Mouse (Mus musculus): ENCODE measurements around the gene She. TPM values are rescaled to one million over a fixed set of nuclear protein-coding genes. Genes with fewer than 3 reads are reported as not detected.

The She gene
- polyA plus RNA-seq, 1 experiment from 2014 or later: 1.1 TPM

DNA sequence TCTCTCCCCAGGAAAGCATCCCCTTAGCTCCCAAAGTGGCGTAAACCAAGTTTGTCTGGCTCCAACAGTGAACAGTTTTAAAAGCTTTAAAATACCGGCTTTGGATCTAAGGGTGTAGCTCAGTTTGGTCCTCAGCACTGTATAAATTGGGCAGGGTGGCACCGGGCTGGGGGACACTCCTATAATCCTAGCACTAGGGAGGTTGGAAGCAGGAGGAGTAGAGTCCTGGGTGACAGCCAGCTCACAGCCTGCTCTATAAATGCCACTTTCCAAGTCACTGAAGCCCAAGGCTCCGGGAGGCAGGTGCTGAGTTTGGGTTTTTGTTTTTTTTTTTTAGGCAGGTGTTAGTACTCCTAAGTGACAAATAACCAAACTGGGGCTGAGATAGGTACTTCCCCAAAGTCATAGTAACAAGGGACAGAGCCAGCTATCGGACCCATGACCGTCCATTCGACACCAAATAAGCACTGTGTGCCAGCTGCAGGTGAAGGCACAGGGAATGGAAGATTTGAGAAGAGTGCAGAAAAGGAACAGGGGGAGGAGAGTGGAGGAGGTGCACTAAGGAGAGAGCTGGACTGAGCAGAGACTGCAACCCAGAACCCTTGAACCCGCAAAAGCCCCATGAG is 51.5 kb downstream of the She start:
- DNase-seq (ENCODE audit: low spot score): no peak

- no peak for DNase-seq (ENCODE audit: low spot score)
Measured at GRCm38 (mm10) chr3:89883582-89884041, 52.4 kb downstream of the She start.

DNA sequence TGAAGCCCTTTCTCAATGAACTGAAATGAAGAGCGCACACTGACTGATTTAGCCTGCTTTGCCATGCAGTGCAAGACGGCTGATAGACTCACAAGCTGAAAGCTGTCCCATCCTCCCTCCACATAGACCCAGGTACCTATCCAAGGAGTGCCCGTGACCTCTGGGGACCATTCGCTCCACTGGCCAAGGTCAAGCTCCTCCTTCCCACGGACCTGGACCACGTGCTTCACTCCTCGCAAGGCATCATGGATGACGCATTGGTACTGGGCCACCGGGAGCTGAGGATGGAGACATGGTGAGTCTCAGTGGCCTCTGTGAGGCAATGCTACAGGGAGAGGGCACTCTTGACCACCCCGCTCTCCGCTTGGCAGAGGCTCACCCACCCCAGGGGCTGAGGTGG is 54.6 kb downstream of the She start:
- DNase-seq (ENCODE audit: low spot score): no peak

DNA sequence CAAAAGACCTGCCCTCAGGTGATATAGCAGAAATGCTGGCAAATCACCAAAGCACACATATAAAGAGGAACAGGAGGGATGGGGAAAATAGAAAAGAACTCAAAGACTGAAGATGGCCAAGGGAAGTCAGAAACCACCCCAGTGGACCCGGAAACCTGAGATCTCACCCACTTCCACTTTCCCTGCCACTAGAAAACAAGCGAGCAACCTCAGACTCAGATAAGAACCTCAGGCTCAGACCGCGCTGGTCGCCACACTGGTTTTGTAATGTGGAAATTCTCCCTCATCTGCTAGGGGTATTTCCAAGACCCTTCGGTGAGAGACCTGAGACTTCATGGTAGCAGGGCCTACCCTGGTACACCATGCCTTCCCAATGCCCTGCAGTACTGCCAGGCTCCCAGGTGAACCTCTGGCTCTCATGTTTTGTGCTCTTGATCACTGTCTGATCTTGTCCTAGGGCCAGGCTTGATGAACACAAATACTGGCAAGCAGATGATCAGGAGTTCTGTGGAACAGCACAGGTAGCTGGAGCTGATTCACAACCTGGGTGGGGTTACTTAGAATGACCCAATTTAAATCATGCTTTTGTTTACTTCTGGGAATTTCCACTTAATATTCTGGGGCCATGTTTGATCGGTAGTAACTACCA is 56.5 kb downstream of the She start:
- DNase-seq (ENCODE audit: low spot score): no peak

DNA sequence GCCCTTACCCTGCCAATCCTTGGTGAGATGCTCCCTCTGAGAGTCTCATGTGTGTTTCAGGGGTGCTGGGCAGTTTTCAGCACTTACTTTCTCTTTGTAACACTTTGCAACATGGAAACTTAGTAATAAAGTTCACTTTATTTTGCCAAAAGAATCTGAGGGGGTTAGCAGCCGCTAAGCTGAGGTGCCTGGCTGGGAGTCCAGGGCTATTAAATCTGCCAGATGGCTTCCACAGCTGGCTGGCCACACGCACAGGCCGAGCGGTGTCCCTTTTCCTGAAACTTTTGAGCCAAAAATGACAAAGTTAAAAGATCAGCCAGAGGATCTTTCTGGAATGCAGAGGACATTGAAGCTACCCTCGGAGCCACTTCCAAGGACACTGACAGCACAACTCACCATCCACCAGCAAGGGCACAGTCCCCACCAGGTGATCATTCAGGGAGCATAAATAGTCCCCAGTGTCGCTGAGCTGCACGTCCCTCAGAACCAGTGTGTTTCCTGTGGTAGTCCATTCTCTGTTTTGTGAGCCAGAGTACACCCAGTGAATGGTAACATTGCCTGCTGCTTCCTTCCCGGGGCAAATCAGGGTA is 58.8 kb downstream of the She start:
- DNase-seq (ENCODE audit: low spot score): no peak

DNA sequence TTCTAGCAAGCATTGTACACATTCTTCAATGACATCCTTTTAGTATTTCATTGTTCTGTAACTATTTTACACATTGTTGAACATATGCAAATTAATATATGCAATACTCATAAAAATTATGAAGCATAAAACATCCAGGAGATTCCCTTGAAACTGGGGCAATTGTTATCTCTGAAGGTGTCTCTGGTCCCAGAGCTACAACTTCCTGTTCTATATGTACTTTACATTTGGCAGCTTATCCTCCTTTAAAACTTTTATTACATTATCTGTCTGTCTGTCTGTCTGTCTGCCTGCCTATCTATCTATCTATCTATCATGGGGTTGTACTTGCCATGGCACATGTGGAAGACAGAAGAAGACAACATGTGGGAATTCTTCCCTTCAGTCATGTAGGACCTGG is 60.5 kb downstream of the She start:
- DNase-seq (ENCODE audit: low spot score): no peak

DNA sequence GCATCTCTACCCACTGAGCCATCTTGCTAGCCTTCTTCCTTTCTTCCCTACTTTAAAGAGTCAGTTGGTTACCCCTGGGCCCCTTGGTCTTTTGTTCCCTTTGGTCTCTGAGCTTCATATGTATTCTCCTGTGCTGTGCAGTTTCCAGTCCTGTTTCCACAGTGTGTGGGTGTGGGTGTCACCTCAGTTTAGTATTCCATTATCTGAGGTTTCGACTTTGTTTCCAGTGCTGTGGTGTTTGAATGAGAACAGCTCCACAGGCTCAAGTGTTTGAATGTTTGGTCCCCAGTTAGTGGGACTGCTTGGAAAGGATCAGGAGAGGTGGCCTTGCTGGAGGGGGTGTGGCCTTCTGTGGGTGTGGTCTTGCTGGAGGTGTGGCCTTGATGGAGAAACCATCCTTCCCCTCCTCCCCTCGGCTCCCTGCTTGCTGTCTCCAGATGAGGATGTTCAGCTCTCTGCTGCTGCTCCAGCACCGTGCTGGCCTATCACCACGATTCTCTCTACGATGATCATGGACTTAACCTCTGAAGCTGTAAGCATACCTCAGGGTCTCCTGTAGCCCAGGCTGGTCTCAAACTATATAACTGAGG is 61.4 kb downstream of the She start:
- no peak for DNase-seq (ENCODE audit: low spot score)

- no peak for DNase-seq (ENCODE audit: low spot score)
Measured at GRCm38 (mm10) chr3:89896571-89896970, 65.4 kb downstream of the She start.

- no peak for DNase-seq (ENCODE audit: low spot score)
Measured at GRCm38 (mm10) chr3:89897204-89897796, 66.1 kb downstream of the She start.

GRCm38 (mm10) chr3:89898011-89898410 is 66.8 kb downstream of the She start:
- DNase-seq (ENCODE audit: low spot score): no peak

DNA sequence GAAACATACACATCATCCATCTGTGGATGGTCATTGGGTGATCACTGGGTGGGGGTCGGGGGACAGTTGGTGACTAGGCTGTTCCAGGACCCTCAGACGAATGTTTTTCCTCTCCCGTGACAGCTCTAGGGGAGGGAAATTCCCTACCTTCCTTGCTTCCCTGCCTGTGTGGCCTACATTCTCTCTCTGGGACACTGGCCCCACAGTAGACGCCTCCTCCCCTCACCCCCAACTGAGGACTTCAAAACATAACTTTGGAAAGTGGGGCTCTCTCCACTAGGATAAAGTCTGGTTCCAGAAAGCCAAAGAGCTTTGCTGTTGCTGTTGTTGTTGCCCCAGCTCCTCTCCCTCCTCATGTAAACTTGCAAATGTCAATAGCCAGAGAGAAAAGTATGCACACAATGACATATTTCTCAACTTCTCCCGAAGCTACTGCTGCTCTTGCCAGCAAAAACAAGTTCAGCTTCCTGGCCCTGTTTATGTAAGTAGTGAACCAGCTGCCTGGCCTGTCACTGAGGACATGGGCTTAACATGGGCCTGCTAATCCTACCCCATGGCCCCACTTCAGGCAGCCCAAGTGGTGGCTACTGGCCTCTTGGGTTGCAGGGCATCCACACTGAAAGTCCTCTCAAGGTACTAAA is 67.8 kb downstream of the She start:
- DNase-seq (ENCODE audit: low spot score): no peak

DNA sequence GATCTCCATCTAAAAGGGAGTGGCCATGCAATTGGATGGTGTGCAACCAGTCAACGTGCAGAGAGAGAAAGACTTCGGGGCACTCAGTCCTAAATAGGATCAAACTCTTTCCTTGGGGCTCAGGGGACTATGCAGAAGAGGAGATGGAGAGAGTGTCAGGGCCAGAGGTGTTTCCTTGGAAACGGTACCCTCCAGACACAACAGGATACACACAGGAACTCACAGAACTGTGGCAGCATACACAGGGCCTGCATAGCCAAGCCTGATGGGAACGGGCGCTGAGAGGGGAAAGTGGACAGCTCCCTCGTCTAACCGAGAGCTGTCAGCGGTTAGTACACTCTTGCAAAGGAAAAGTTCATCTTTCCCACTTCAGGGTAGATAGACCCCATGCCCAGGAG is 68.3 kb downstream of the She start:
- DNase-seq (ENCODE audit: low spot score): no peak

DNA sequence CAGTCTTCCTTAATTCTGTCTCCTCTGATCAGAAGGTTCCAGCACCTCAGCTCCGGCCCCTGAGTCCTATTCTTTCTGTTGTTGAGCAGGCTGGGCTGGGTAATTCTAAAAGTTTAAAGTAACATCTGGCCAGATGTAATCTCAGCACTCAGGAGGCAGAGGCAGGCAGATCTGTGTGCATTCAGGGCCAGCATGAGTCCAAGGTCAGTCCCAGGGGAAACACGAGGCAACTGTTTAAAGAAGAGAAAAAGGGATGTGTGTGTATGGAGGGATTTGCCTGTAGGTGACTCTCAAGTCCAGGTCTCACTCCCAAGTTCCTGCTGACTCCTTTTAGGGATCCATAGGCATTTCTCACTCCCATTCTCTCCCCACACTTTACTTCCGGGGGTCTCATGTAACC is 76.7 kb downstream of the She start:
- no peak for DNase-seq (ENCODE audit: low spot score)

Other genes with a start within 250 kb of the She start
- gene Adar, start 116.3 kb upstream of the She start, polyA plus RNA-seq (2015; fragmentation: Nextera tagmentation; extraction: Ambion mirVana): 18.4 and 22.1 TPM in 2 replicates
- gene Chrnb2, start 66.7 kb upstream of the She start, polyA plus RNA-seq (2015; fragmentation: Nextera tagmentation; extraction: Ambion mirVana): 0.53 and 0.55 TPM in 2 replicates
- 16.6 and 16.7 TPM in 2 replicates for gene Ube2q1, start 57.8 kb upstream of the She start, polyA plus RNA-seq (2015; fragmentation: Nextera tagmentation; extraction: Ambion mirVana)
- gene Il6ra, start 81.8 kb downstream of the She start, polyA plus RNA-seq (2015; fragmentation: Nextera tagmentation; extraction: Ambion mirVana): 4.1 and 4.2 TPM in 2 replicates
- gene Atp8b2, start 132.1 kb downstream of the She start, polyA plus RNA-seq (2015; fragmentation: Nextera tagmentation; extraction: Ambion mirVana): 7.9 and 8.7 TPM in 2 replicates
- gene Hax1, start 167.4 kb downstream of the She start, polyA plus RNA-seq (2015; fragmentation: Nextera tagmentation; extraction: Ambion mirVana): 126 and 141 TPM in 2 replicates
- 176 and 182 TPM in 2 replicates for gene 4933434E20Rik, start 220.3 kb downstream of the She start, polyA plus RNA-seq (2015; fragmentation: Nextera tagmentation; extraction: Ambion mirVana)
- gene Ubap2l, start 221.3 kb downstream of the She start, polyA plus RNA-seq (2015; fragmentation: Nextera tagmentation; extraction: Ambion mirVana): 142 and 145 TPM in 2 replicates
- gene Tpm3, start 241.3 kb downstream of the She start, polyA plus RNA-seq (2015; fragmentation: Nextera tagmentation; extraction: Ambion mirVana): 687 and 711 TPM in 2 replicates